Mouse (Mus musculus) limb, embryonic 14.5 days (tissue): ENCODE results near the gene Guca2b. TPM values are rescaled to one million over a fixed set of nuclear protein-coding genes. Genes with fewer than 3 reads are reported as not detected.

Experiments used
- ATAC-seq: fragments of 200-750 bp; cut with Nextera tagmentation; 2 replicates; pipeline ENCODE4 v1.8.0; 2017; ENCODE audit warnings: low read depth, moderate number of reproducible peaks, moderate TSS enrichment; ENCODE audit not compliant: low FRiP score
- DNase-seq: peaks from one replicate; pipeline ENCODE4 v3.0.0-alpha.2; 2015; ENCODE audit warnings: low spot score
- H3K27ac ChIP-seq: fragments of 300-500 bp; sonication (generic); replicated peaks from 2 replicates; pipeline ENCODE4 v1.5.1; 2014; ENCODE audit warnings: low read depth, mild to moderate bottlenecking, low read length, moderate library complexity, mixed read lengths
- H3K27me3 ChIP-seq: fragments of 300-500 bp; sonication (generic); 2 replicates; pipeline ENCODE4 v1.6.1; 2014; ENCODE audit warnings: low read length, mixed read lengths; ENCODE audit not compliant: control insufficient read depth, insufficient read depth
- H3K36me3 ChIP-seq: fragments of 300-500 bp; sonication (generic); 2 replicates; pipeline ENCODE4 v1.6.1; 2014; ENCODE audit warnings: mild to moderate bottlenecking, low read length, moderate library complexity, mixed read lengths; ENCODE audit not compliant: control insufficient read depth, insufficient read depth
- H3K4me1 ChIP-seq: fragments of 300-500 bp; sonication (generic); 2 replicates; pipeline ENCODE4 v1.6.1; 2014; ENCODE audit warnings: antibody characterized with exemption, low read length, mixed read lengths; ENCODE audit not compliant: control insufficient read depth, insufficient read depth
- H3K4me2 ChIP-seq: fragments of 300-500 bp; sonication (generic); replicated peaks from 2 replicates; pipeline ENCODE4 v1.6.1; 2014; ENCODE audit warnings: low read depth, mild to moderate bottlenecking, low read length, moderate library complexity; ENCODE audit not compliant: severe bottlenecking
- H3K4me3 ChIP-seq: fragments of 300-500 bp; sonication (generic); replicated peaks from 2 replicates; pipeline ENCODE4 v1.5.1; 2014; ENCODE audit warnings: low read length
- H3K9ac ChIP-seq: fragments of 300-500 bp; sonication (generic); 2 replicates; pipeline ENCODE4 v1.6.1; 2014; ENCODE audit warnings: mild to moderate bottlenecking, low read depth, low read length, moderate library complexity; ENCODE audit not compliant: severe bottlenecking
- H3K9me3 ChIP-seq: fragments of 300-500 bp; sonication (generic); 2 replicates; pipeline ENCODE4 v1.6.1; 2016; ENCODE audit warnings: low read length; ENCODE audit not compliant: control insufficient read depth
- POLR2A ChIP-seq: fragments of 200-500 bp; IDR thresholded peaks from 2 replicates; pipeline ENCODE4 v1.8.0; 2012; ENCODE audit warnings: inconsistent platforms, mild to moderate bottlenecking, moderate library complexity, borderline replicate concordance; ENCODE audit not compliant: insufficient read depth, insufficient read length; ENCODE audit errors: extremely low read depth
- WGBS: fragments of 180-500 bp; shearing (Covaris S2); extraction: QIAGEN DNeasy Blood & Tissue Kit; methylation state at CpG from one replicate; pipeline ENCODE4 v1.1.7; 2014; 5-methylcytosine and 5-hydroxymethylcytosine counted together
- polyA plus RNA-seq, 2 experiments: library from polyadenylated mRNA; depleted of rRNA in 1 of 2; stranded (reverse) in 1 of 2; unstranded in 1 of 2; fragments of >200 nt; fragmentation: Nextera tagmentation in 1 of 2; extraction: Ambion mirVana in 1 of 2; gene quantifications; 2 replicates each; pipeline versions ENCODE4 v1.2.1 to v1.2.3; 2012 to 2014

Guca2b gene
- polyA plus RNA-seq, 2 experiments: not detected

DNA sequence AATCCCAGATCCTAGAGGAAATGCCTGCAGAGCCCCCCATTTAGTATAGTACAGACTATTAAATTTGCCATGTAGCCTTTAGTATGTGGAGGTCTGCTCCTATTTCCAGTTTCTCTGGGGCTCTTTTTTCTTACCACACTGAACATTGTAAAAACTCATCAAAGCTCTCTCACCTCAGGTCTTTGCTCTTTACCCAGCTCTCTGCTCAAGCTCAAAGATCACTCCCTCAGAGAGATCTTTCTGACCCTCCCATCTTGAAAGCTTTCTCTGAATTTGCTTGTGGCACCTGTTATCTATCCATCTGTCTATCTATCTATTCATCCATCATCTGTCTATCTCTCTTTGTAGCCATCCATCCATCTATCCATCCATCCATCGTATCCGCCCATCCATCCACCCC, 6.4 kb upstream of the Guca2b start:
- DNase-seq (no peak), ATAC-seq (no peak)
- Histone ChIP-seq H3K4me3 (no peak overlapping the region), H3K36me3 (no peaks in the 10 kb centered on the region), H3K4me1 (no peaks in the 10 kb centered on the region), H3K27ac (no peak overlapping the region), H3K9ac (no peak overlapping the region), H3K4me2 (no peak overlapping the region), H3K27me3 (no peaks in the 10 kb centered on the region), H3K9me3 (no peaks in the 10 kb centered on the region)
- TF ChIP-seq POLR2A: no peak
- 92% methylated on average over 2 of the region's 2 CpGs for WGBS

DNA sequence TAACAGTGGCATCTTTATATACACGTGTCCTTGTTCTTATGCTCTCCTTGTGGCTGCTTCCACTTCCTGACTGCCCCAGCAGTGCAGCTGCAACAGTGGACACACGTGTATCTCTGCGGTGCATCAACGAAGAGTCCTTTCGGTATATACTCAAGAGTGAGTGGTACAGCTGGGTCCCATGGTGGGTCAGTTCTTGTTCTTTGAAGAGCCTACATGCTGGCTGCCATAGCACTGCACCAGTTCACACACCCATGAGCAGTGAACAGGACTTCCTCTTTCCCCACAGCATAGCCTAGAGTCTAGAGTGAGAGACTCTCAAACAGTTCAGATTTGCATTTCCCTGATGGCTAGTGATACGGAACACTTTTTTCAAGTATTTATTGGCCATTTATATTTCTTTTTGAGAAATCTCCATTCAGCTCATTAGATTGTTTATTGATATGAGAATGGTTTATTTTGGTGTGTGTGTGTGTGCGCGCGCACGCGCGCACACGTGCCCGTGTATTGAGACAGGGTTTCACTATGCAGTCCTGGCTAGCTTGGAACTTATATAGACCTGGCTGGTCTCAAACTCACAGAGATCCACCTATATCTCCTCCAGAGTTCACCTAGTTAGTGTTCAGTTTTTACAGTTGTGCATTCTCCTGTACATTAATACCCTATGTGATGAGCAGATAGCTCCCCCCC, 4.8 kb upstream of the Guca2b start:
- Histone ChIP-seq H3K4me1 (no peaks in the 10 kb centered on the region), H3K27ac (no peak overlapping the region), H3K27me3 (no peaks in the 10 kb centered on the region), H3K9ac (no peak overlapping the region), H3K4me2 (no peak overlapping the region), H3K9me3 (no peaks in the 10 kb centered on the region), H3K36me3 (no peaks in the 10 kb centered on the region), H3K4me3 (no peak overlapping the region)
- no peak for TF ChIP-seq POLR2A
- ATAC-seq (no peak), DNase-seq (no peak)
- WGBS: 89% methylated on average over 14 of the region's 14 CpGs

DNA sequence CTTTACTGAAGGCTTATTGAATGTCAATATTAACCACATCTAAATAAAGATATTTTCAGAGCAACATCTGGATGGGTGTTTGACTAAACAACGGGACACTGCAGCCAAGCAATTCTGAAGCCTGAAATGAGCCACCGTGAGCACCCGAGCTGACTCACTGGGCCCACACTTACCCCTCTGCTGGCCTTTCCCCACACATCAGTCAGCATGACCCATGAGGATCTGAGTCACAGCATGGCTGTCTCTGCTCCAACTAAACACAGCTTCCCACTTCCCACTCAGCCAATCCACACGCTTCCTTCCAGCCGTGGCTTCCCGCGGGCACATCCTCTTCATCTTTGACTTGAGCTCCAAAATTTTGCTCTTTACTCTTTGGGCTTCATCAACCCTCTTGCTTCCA, 4.2 kb upstream of the Guca2b start:
- Histone ChIP-seq H3K9me3 (no peaks in the 10 kb centered on the region), H3K4me1 (no peaks in the 10 kb centered on the region), H3K9ac (no peak overlapping the region), H3K27me3 (no peaks in the 10 kb centered on the region), H3K4me2 (no peak overlapping the region), H3K36me3 (no peaks in the 10 kb centered on the region), H3K4me3 (no peak overlapping the region), H3K27ac (no peak overlapping the region)
- no peak for ATAC-seq
- DNase-seq: no peak
- no peak for TF ChIP-seq POLR2A
- 87% methylated on average over 7 of the region's 7 CpGs for WGBS

DNA sequence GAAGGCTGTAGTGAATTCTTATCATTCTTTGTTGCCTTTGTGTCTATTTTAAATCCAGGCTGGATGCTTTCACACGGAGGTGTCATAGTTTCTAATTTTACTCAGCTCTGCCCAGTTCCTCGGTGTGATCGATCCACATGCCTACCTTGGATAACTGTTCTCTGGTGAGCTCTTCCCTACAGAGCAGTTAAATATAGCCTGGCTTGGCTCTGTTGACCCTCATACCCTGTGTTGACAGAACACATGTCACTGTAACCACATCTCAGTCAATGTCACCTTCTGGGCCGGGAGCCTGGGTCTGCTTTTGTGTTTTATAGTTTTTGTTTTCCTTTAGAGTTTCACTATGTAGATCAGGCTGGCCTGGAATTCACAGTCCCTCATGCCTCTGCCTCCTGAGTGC, 3.4 kb upstream of the Guca2b start:
- Histone ChIP-seq H3K9ac (no peak overlapping the region), H3K4me1 (no peaks in the 10 kb centered on the region), H3K36me3 (no peaks in the 10 kb centered on the region), H3K4me3 (no peak overlapping the region), H3K27me3 (no peaks in the 10 kb centered on the region), H3K27ac (no peak overlapping the region), H3K9me3 (no peaks in the 10 kb centered on the region), H3K4me2 (no peak overlapping the region)
- no peak for TF ChIP-seq POLR2A
- WGBS: 69% methylated on average over 4 of the region's 4 CpGs
- DNase-seq: no peak
- no peak for ATAC-seq

DNA sequence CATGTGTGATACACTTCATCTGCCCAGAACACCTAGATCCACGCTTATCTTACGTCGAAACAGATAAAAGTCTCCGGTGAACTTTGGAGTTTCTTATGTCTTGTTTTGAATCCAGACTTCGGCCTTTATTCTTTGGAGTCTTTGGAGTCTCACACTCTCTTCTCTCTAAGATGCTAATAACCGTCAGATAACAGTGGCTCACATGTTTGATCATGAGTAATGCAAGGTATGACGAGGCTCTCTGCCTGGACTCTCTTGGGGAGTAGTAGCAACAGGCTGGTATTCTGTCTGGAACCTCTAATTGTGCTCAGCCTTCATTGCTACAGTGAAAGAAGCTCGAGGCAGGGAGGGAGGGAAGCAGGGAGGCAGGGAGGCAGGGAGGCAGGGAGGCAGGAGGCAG, 1.3 kb upstream of the Guca2b start:
- Histone ChIP-seq H3K4me2 (no peak overlapping the region), H3K27me3 (no peaks in the 10 kb centered on the region), H3K4me1 (no peaks in the 10 kb centered on the region), H3K9me3 (no peaks in the 10 kb centered on the region), H3K9ac (no peak overlapping the region), H3K27ac (no peak overlapping the region), H3K36me3 (no peaks in the 10 kb centered on the region), H3K4me3 (no peak overlapping the region)
- no peak for ATAC-seq
- DNase-seq: no peak
- no peak for TF ChIP-seq POLR2A
- 70% methylated on average over 8 of the region's 8 CpGs for WGBS
